Mouse (Mus musculus): ENCODE measurements around the gene Olfr582. TPM values are rescaled to one million over a fixed set of nuclear protein-coding genes. Genes with fewer than 3 reads are reported as not detected.

Olfr582 gene
- polyA plus RNA-seq (2016; fragmentation: Nextera tagmentation; extraction: Ambion mirVana): not detected in 2 replicates

GRCm38 (mm10) chr7:103037724-103038123 lies at the start of gene Olfr582:
Olfr582 (plus strand) TSS chr7:103038024.
- H3K36me3 ChIP-seq: no peaks in the 10 kb centered on the region
- no peak within 1 kb of the TSS for H3K4me3 ChIP-seq
- H3K4me1 ChIP-seq: no peaks in the 10 kb centered on the region
- no peak within 1 kb of the TSS for H3K27ac ChIP-seq (replicated peaks)
- DNase-seq (ENCODE audit: low spot score): no peak
- no peaks in the 10 kb centered on the region for H3K9me3 ChIP-seq (replicated peaks)
- no peaks in the 10 kb centered on the region for H3K27me3 ChIP-seq (ENCODE audit: low read depth, poor library complexity, severe bottlenecking)

GRCm38 (mm10) chr7:102989224-102989623 lies 48.6 kb upstream of the Olfr582 start, which contains the start of gene Olfr578:
Olfr578 (minus strand) TSS chr7:102989324.
- H3K27ac ChIP-seq (replicated peaks): no peak within 1 kb of the TSS
- no peaks in the 10 kb centered on the region for H3K4me1 ChIP-seq
- no peaks in the 10 kb centered on the region for H3K36me3 ChIP-seq
- DNase-seq (ENCODE audit: low spot score): no peak
- no peaks in the 10 kb centered on the region for H3K9me3 ChIP-seq (replicated peaks)
- WGBS: 84% methylated on average over 3 of the region's 3 CpGs
- no peaks in the 10 kb centered on the region for H3K27me3 ChIP-seq (ENCODE audit: low read depth, poor library complexity, severe bottlenecking)
- no peak within 1 kb of the TSS for H3K4me3 ChIP-seq

- H3K27me3 ChIP-seq (ENCODE audit: low read depth, poor library complexity, severe bottlenecking): no peaks in the 10 kb centered on the region
- no peak for DNase-seq (ENCODE audit: low spot score)
- H3K9me3 ChIP-seq (replicated peaks): no peaks in the 10 kb centered on the region
- WGBS: 90% methylated on average over 1 of the region's 1 CpGs
- no peak within 1 kb of the TSS for H3K4me3 ChIP-seq
- H3K4me1 ChIP-seq: no peaks in the 10 kb centered on the region
- no peaks in the 10 kb centered on the region for H3K36me3 ChIP-seq
- no peak within 1 kb of the TSS for H3K27ac ChIP-seq (replicated peaks)
These were observed 13.2 kb downstream of the Olfr582 start, which contains the start of gene Olfr583 for GRCm38 (mm10) chr7:103051000-103051399. Olfr583 (plus strand) TSS chr7:103051300.

- 94% methylated on average over 1 of the region's 1 CpGs for WGBS
- Histone ChIP-seq H3K27ac (replicated peaks) (no peak within 1 kb of the TSS), H3K4me3 (no peak within 1 kb of the TSS), H3K27me3 (ENCODE audit: low read depth, poor library complexity, severe bottlenecking) (no peaks in the 10 kb centered on the region), H3K4me1 (no peaks in the 10 kb centered on the region), H3K36me3 (no peaks in the 10 kb centered on the region), H3K9me3 (replicated peaks) (peaks cover 20% of the 10 kb centered on the region)
- DNase-seq (ENCODE audit: low spot score): no peak
These were observed 43.8 kb downstream of the Olfr582 start, which contains the start of gene Olfr584 for GRCm38 (mm10) chr7:103081585-103081984. Olfr584 (plus strand) TSS chr7:103081885.

Other genes starting within 250 kb of the Olfr582 start
- not detected in 2 replicates for gene Olfr564, start 234.5 kb upstream of the Olfr582 start, polyA plus RNA-seq (2016; fragmentation: Nextera tagmentation; extraction: Ambion mirVana)
- not detected in 2 replicates for gene Olfr566, start 179.3 kb upstream of the Olfr582 start, polyA plus RNA-seq (2016; fragmentation: Nextera tagmentation; extraction: Ambion mirVana)
- gene Olfr568, start 160.9 kb upstream of the Olfr582 start, polyA plus RNA-seq (2016; fragmentation: Nextera tagmentation; extraction: Ambion mirVana): not detected in 2 replicates
- gene Olfr569, start 147.1 kb upstream of the Olfr582 start, polyA plus RNA-seq (2016; fragmentation: Nextera tagmentation; extraction: Ambion mirVana): not detected in 2 replicates
- not detected in 2 replicates for gene Olfr570, start 143.4 kb upstream of the Olfr582 start, polyA plus RNA-seq (2016; fragmentation: Nextera tagmentation; extraction: Ambion mirVana)
- gene Olfr571, start 120.5 kb upstream of the Olfr582 start, polyA plus RNA-seq (2016; fragmentation: Nextera tagmentation; extraction: Ambion mirVana): not detected in 2 replicates
- not detected in 2 replicates for gene Olfr572, start 113.6 kb upstream of the Olfr582 start, polyA plus RNA-seq (2016; fragmentation: Nextera tagmentation; extraction: Ambion mirVana)
- gene Olfr573-ps1, start 95.4 kb upstream of the Olfr582 start, polyA plus RNA-seq (2016; fragmentation: Nextera tagmentation; extraction: Ambion mirVana): not detected in 2 replicates
- not detected in 2 replicates for gene Olfr574, start 89.6 kb upstream of the Olfr582 start, polyA plus RNA-seq (2016; fragmentation: Nextera tagmentation; extraction: Ambion mirVana)
- gene Olfr575, start 79.2 kb upstream of the Olfr582 start, polyA plus RNA-seq (2016; fragmentation: Nextera tagmentation; extraction: Ambion mirVana): not detected in 2 replicates
- gene Olfr576, start 75.4 kb upstream of the Olfr582 start, polyA plus RNA-seq (2016; fragmentation: Nextera tagmentation; extraction: Ambion mirVana): not detected in 2 replicates
- gene Olfr577, start 62.1 kb upstream of the Olfr582 start, polyA plus RNA-seq (2016; fragmentation: Nextera tagmentation; extraction: Ambion mirVana): not detected in 2 replicates
- not detected in 2 replicates for gene Olfr578, start 48.7 kb upstream of the Olfr582 start, polyA plus RNA-seq (2016; fragmentation: Nextera tagmentation; extraction: Ambion mirVana)
- gene Olfr583, start 13.3 kb downstream of the Olfr582 start, polyA plus RNA-seq (2016; fragmentation: Nextera tagmentation; extraction: Ambion mirVana): not detected in 2 replicates
- not detected in 2 replicates for gene Olfr584, start 43.9 kb downstream of the Olfr582 start, polyA plus RNA-seq (2016; fragmentation: Nextera tagmentation; extraction: Ambion mirVana)
- not detected in 2 replicates for gene Olfr585, start 59.7 kb downstream of the Olfr582 start, polyA plus RNA-seq (2016; fragmentation: Nextera tagmentation; extraction: Ambion mirVana)
- not detected in 2 replicates for gene Olfr586, start 87.6 kb downstream of the Olfr582 start, polyA plus RNA-seq (2016; fragmentation: Nextera tagmentation; extraction: Ambion mirVana)
- not detected in 2 replicates for gene Olfr588-ps1, start 102.9 kb downstream of the Olfr582 start, polyA plus RNA-seq (2016; fragmentation: Nextera tagmentation; extraction: Ambion mirVana)
- not detected in 2 replicates for gene Olfr589, start 118.3 kb downstream of the Olfr582 start, polyA plus RNA-seq (2016; fragmentation: Nextera tagmentation; extraction: Ambion mirVana)
- gene Olfr591, start 140.3 kb downstream of the Olfr582 start, polyA plus RNA-seq (2016; fragmentation: Nextera tagmentation; extraction: Ambion mirVana): not detected in 2 replicates
- gene Olfr592, start 146.8 kb downstream of the Olfr582 start, polyA plus RNA-seq (2016; fragmentation: Nextera tagmentation; extraction: Ambion mirVana): not detected in 2 replicates
- not detected in 2 replicates for gene Olfr593, start 173.8 kb downstream of the Olfr582 start, polyA plus RNA-seq (2016; fragmentation: Nextera tagmentation; extraction: Ambion mirVana)
- gene Olfr594, start 179.0 kb downstream of the Olfr582 start, polyA plus RNA-seq (2016; fragmentation: Nextera tagmentation; extraction: Ambion mirVana): not detected in 2 replicates
- gene Usp17ld, start 214.5 kb downstream of the Olfr582 start, polyA plus RNA-seq (2016; fragmentation: Nextera tagmentation; extraction: Ambion mirVana): not detected in 2 replicates